Mouse (Mus musculus): ENCODE data around the gene Slco2a1.

The Slco2a1 gene

DNA sequence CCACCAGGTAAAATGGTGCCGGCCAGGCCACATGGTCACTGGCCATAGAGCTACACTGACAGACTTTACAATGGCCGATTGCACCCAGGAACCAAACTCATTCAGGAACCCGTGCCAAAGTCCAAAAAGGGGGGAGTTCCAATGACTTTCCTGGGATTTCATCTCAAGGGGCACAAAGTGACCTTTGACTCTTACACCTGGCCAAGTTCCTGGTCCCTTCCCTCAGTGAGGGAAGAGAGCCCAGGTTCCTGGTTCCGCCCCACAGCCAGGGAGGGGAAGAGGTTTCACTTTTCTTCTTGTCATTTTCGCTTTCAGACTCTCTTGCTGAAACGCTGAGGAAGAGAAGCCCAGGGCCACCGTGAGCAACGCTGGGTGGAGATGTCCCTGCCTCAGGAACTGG, at the start of gene Slco2a1:
Slco2a1 (plus strand) TSS at position 251 of the 400 bp plus-strand sequence.
- DNase-seq (ENCODE audit: low read depth in 1 of 2, low spot score in 2 of 2): no peak

DNA sequence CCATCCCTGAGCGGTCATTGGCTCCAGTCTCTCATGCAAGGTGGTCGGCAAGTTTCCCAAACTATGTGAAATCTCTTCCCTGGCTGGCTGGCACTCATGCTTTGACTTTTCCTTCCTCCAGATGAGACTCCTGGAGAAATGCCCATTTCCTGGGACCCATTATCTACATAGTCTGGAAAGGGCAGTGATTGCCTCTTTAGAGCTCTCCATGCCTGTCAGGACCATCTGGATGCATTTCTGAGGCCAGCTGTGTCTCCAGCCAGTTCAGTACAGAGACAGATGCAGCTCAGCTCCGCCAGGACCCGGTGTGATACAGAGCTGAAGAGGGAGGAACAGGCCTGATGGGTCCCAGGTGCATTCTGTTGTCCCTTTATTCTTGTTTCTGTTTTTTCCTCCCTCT, 46.3 kb upstream of the Slco2a1 start:
- no peak for DNase-seq (ENCODE audit: low read depth in 1 of 2, low spot score in 2 of 2)

DNA sequence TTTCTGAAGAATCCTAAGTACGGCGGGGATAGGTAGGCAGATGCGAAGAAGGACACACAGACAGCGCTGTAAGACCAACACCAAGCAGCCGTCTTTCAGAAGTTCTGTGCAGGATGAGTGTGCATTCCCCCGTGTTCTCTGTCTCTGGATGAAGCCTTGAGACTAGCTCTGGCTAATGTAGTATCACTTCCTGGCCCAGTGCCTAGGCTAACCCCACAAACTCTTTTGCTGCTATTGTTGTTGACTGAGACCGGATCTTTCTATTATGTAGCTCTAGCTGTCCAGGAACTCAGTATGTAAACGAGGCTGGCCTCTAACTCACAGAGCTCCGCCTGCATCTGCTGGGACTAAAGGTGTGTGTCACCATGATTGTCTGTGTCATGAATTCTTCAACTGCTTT, 43.6 kb upstream of the Slco2a1 start:
- no peak for DNase-seq (ENCODE audit: low read depth in 1 of 2, low spot score in 2 of 2)

DNA sequence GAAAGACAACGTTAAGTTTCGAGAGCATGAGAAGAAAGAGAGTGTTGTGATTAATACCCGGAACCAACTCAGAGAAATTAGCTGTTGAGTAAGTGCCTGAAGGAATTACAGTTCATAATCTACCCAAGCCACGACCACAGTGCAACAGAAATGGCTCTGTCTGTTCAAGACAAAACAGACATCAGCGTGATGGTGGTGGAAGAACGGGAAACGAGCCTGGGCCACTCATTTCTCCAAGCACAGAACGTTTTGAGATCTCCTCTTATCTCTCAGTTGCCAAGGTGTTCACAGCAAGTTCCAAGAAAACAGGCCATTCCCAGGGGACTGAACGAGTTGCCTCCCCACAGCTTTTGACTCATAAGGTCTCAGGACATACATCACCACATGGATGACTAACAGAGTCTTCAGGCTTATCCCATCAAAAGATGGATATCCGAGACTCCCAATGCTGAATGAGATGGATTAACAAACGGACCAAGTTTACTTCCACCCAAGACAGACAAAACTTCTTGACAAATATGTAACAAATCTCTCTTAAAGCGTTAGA, 42.0 kb upstream of the Slco2a1 start:
- DNase-seq (ENCODE audit: low read depth in 1 of 2, low spot score in 2 of 2): no peak

DNA sequence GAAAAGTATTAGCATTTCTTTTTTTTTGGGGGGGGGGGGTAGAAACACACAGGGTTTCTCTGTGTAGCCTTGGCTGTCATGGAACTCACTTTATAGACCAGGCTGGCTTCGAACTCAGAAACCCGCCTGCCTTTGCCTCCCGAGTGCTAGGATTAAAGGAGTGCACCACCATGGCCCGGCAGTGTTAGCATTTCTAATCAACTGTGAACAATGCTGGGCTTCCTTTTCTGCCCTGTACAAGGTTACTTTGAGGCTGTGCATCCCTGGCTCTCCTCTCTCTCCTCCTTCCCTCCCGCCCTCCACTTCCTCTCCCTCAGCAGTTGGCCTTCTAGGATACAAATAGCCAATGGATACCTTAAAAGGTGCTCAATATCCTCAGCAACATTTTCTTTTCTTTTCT, 39.8 kb upstream of the Slco2a1 start:
- DNase-seq (ENCODE audit: low read depth in 1 of 2, low spot score in 2 of 2): no peak

DNA sequence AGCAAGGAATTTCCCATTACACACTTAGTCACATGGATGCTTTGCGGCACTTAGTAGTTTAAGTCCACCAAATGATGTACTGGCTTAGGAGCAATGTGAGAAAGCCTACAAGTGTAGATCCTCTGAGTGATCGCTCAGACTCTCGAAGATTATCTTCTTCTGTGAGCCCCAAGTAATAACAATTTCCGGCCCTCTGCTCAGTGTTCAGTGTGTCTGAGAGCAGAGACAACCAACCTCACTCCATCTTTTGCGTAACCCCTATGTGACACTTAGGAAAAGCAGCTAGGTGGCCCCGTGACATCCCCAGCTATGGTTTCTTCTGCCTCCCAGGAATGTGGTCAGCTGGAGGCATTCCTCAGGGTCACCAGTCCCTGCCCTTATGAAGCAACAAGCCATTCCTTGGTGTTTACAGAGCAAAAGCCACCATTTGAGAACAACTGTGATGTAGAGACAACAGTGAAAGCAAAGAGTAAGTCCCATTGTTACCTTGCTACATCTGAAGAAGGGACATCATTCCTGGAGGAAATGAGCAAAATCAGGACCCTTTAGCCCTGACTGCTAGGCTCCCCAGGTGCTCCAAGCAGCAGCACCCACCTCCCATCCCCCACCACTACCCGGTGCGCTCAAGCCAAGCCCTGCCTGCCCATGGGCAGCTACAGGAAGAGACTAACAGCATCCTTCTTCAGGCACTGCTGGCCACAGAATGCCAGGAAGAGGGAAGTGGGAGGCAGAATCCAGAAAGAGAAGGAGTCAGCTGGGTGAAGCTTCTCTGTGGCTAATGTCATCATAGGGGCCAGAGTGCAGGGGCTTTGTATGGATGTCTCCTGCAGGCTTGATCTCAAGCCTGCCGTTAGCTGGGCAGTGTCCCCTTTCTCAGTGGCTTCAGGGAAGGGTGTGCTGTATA, 37.2 kb upstream of the Slco2a1 start:
- DNase-seq (ENCODE audit: low read depth in 1 of 2, low spot score in 2 of 2): no peak

DNA sequence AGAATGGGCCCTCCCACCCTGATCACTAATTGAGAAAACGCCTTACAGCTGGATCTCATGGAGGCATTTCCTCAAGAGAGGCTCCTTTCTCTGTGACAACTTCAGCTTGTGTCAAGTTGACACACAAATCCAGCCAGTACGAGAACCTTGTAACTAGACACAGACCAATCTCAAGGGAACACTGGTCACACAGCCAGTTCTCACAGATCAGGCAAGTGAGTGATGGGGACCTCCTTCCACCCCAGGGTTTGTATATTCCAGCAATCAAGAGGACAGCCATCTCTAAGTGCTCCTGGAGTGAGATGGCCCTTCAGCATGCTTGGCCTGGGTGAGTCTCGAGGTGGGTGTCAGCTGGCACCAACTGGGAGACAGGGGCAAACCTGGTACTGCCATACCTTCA, 32.6 kb upstream of the Slco2a1 start:
- no peak for DNase-seq (ENCODE audit: low read depth in 1 of 2, low spot score in 2 of 2)

DNA sequence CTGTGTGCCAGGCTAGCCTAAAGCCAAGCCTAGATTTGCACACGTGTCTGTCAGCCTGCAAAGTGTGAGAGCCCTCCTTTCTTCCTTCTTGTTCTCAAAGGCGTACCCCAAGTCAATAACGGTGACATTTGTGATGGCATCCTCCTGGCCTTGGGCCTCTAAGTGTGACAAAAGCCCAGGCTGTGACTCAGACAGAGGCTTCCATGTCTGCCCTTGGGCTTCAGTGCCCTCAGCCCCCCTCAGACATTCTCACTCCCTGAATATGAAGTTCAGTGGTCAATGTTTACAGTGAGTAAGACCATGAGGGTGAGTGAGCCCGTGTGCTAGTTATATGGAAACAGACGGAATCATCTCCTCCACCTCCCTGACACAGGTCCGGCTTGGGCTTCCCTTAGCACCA, 29.8 kb upstream of the Slco2a1 start:
- no peak for DNase-seq (ENCODE audit: low read depth in 1 of 2, low spot score in 2 of 2)

DNA sequence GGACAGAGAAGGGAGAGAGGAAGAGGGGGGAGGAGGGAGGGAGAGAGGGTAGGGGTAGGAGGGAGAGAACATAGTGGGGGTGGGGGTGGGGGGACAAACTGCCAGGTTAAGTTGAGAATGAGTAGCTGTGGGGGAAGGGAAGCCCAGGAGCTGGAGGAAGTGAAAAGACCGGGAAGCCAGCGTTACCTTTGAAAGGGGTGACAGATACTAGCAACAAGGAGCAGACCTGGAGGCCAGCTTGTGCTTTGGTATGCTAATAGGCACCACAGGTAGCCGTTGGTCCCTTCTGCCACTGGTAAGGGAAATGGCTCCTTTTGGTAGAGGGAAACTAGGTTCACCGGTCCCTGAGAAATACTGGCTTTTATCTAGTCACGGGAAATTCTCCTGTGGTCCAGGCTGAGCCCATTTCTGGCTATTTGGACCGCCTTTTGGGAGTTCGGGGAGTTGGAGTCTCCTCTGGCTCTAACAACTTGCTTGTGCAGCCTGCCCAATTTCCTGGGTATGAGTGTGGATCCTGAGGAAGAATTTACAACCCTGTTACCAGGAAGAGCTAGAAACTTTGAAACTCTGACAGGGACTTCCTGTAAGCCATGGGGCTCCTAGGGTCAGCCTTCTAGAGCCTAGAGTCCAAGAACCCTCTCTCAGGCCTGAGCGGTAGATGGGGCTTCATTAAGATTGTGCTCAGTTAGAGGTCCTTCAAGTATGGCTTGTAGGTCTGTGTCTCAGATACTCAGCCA, 27.0 kb upstream of the Slco2a1 start:
- DNase-seq (ENCODE audit: low read depth in 1 of 2, low spot score in 2 of 2): no peak

DNA sequence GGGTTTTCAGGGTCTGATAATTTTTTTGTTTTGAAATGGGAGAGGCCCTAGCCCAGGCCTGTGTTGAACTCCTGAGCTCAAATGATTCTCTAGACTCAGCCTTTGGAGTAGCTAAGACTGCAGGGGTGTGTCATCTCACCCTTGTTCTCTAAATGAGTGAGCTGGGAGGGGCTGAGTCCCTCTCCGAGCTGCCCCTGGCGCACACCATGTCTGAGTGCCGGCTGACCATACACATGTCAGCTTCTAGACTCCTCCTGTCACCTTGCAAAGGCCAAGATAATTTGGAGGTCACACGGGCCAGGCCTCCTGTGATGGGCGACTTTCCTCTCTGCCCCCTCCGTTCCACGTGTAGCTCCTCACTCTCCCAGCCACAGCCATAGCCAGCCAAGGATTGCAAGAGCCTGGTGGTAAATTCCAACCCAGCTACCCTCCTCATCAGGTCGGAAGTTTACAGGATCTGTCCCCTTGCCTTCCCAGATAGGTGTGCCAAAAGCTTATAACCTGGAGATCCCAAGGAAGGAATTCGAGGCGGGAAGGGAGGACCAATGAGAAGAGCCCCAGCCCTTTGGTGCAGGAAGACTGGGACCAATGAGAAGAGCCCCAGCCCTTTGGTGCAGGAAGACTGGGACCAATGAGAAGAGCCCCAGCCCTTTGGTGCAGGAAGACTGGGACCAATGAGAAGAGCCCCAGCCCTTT, 26.3 kb upstream of the Slco2a1 start:
- DNase-seq (ENCODE audit: low read depth in 1 of 2, low spot score in 2 of 2): no peak

DNA sequence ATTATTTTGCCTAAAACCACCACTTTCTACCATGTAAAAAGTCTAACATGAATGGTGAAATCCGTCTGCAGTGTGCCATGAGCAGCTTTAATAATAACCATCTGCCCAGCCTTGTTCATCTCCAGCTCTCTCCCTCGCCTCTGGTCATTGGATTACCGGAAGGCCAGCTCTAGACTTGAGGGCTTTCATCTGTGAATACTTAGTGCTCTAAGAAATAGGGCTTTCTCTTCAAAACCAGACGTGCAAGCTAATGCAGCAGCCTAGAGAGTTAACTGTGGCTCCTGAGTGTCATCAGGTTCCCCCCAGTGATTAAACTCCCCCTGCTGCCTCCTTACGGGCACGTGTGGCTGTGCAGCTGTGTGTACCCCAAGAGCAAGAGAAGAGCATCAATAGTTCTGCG, 25.2 kb upstream of the Slco2a1 start:
- no peak for DNase-seq (ENCODE audit: low read depth in 1 of 2, low spot score in 2 of 2)

DNA sequence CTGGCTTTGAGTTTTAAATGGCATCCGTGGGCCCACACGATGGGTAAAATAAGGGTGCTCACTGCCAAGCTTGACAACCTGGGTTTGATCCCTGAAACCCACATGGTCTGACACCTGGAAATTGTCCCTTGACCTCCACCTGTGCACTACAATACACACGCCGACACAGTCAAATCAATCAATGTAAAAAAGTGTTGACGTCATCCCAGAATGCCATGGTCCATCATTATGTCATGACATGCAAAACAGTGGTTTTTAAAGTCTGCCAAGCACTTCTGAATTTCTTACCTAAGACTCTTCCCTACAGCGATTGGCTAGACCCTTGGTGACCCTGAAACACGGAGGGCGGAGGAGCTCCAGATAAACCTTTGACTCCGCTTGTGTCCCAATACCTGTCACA, 23.9 kb upstream of the Slco2a1 start:
- no peak for DNase-seq (ENCODE audit: low read depth in 1 of 2, low spot score in 2 of 2)

DNA sequence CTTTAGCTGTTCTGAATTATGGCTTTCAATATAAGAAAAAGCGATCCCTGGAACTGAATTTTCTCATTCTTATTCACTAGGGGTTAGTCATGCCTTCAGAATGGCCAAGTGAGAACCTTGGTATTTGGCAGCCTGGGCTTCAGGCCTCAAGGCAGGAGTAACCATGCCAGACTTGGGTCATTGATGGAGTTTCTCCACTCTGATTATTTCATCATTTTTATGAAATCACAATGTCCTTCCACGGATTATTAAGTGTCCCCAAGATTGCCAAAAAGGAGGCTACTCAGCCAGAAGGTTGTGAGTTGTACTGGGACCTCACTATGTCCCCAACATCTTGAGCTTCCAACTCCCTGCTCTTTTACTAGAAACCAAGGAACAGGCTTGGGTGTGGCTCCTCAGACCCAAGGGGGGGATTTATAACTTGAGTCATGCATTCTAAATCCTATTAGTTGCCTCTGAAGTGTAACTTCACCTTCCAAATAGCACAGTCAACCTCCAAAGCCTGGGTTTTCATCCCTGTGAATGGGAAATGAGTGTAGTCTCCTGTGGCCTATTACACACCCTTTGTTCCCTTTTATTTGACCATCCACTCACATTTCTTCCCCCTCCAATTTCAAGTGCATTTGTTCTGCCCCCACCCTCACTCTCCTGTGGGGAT, 16.0 kb upstream of the Slco2a1 start:
- no peak for DNase-seq (ENCODE audit: low read depth in 1 of 2, low spot score in 2 of 2)

DNA sequence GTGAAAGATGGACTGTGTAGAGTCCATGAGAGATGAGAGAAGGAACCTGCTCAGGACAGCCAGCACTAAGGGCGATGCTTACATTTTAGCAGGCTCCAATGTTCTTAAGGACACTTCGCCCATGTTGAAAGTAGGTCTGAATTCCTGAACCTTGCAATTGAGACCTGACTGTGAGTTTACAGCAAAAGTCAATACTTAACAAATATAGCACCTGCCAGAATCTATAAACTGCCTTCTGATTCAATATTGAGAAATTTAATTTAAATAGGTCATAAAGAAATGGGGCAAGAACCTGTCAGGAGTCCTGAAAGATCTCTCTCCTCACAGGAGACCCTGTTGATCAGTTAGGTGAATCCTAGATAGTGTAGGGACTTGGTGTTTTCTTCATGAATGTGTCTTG, 12.6 kb upstream of the Slco2a1 start:
- DNase-seq (ENCODE audit: low read depth in 1 of 2, low spot score in 2 of 2): no peak

DNA sequence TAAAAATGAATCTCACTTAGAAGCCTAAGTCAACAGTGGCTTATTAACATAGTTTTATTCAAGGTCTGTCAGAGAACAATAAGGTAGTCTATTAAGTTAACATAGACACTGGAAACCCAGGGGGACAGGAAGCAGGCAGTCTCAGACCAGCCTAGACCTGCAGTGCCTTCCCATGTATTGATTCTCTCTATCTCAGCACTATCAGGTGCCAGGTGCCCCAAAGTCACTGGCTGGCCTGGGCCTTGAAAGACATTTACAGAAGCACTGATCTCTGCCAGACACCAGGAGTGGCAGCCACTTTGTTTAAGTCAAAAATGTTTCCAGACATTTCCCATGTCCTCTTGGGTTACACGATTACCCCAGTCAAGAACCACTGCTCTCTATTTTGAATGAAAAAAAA, 11.4 kb upstream of the Slco2a1 start:
- no peak for DNase-seq (ENCODE audit: low read depth in 1 of 2, low spot score in 2 of 2)

DNA sequence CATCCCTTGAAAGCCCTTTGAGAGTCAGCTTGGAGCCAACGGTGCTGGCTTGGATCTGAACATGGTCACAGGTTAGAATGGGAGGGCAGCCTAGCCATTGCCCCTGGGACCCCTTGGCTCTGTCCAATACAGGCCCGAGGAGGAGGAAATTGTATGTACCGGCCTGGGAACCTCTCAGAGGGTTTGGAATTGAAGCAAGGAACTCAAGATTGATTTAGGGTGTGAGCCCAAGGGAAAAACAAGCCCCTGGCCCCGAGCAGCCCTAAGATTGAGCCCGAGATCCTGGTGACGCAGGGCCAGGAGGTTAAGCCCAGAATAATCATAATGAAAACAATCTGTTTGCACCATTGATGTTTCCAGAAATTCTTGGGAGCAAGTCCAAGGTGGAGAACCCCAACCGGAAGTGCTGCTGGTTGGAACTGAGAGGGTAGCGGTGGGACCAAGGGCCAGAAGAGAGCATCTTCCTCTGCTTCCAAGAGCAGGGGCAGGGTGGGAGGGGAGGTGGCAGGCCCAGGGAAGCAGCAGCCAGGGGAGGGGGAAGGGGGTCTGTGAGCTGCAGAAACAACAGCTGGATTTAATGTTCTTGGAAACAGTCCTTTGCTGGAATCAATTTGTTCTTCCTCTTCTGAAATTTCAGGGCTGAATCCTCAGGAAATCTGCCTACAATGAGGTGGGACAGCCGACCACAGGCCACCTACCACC, 10.6 kb upstream of the Slco2a1 start:
- DNase-seq (ENCODE audit: low read depth in 1 of 2, low spot score in 2 of 2): no peak

DNA sequence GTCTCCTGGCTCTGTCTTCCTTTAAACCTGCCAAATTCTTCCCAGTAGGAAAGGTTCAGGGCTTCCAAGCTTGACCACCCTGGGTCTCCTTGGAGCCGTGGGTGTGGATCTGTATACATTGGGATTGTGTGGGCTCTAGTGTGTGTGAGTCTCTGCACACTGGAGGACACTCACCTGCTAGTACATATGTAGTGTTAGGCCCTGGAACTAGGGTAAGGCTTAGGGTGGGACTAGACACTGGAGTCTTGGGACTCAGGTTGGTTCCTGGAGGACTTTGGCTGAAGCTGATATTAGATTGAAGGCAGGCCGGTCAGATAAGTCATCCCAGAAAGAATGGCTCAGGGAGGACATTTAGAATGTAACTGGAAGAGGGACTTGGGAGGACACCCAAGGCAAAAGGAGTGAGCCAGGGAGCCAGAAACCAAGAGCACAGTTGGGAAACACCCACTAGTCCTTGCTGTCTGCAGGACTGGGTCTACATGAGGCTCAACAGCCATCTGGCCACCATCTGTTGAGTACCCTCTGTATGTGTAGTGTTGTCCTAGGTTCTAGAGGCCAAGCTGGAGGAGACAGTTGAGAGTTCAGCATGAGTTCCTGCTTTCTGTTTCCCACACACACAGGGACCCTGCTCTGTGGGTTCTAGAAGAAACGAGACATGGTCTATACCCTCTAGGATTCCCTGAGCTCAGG, 9.4 kb upstream of the Slco2a1 start:
- no peak for DNase-seq (ENCODE audit: low read depth in 1 of 2, low spot score in 2 of 2)

DNA sequence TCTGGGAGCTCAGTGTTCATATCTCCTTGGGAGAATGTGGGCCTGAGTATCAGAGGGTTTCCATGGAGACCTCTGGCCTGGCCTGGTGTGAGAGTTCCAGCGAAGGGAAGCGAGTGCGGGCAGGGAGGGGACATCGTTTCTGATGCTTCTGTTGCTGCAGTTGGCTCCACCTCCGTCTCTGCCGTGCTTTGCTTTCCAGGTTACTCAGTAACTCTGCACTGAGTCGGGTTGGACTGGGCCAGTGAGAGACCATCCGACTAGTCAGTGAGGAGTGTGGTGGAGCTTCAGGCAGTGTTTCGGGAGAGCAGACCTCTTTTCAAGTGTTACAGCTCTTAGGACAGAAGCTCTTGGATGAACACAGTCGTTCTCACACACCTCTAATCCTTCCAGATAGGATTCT, 8.6 kb upstream of the Slco2a1 start:
- DNase-seq (ENCODE audit: low read depth in 1 of 2, low spot score in 2 of 2): no peak

DNA sequence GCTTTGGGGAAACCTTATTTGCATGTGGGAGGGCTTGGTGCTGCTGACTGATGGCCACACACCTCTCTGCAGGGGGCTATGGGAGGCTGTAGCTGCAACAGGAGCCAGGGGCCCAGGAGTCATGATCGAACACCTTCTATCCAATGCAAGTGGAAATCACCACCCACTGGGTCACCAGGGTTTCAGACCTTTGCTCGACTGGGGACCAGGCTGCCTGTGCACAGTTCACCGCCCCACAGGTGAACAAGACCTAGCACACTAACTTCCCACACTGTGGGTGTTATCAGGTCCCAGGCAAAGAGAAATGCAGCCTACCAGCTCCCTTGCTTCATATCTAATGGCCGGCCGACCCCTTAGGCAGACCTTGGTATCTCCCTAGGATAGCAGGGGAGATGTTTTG, 8.1 kb upstream of the Slco2a1 start:
- no peak for DNase-seq (ENCODE audit: low read depth in 1 of 2, low spot score in 2 of 2)

DNA sequence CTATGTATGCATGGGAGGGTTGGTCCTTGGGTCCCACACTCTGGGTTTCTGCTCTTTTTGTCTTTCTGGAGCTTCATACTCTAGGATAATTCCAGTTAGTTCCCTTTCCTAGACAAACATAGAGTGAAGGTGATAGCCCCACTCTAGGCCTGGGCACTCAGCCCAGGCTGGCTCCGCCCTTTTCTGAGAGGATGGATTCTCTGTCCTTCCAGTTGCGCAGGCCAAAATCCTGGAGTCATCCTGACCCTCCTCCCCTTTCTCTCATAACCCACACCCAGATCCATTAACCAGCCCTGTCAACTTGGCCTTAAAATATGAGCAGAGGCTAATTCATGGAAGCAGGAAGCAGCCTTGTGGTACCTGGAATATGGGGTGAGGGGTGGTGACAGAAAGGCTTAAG, 6.7 kb upstream of the Slco2a1 start:
- DNase-seq (ENCODE audit: low read depth in 1 of 2, low spot score in 2 of 2): no peak
